Mouse (Mus musculus) midbrain, embryonic 12.5 days (tissue): ENCODE results near the gene Wiz. TPM values are rescaled to one million over a fixed set of nuclear protein-coding genes. Genes with fewer than 3 reads are reported as not detected.

Experiments used
- ATAC-seq: fragments of 200-750 bp; cut with Nextera tagmentation; 2 replicates; pipeline ENCODE4 v1.8.0; 2017; ENCODE audit warnings: low read depth, moderate TSS enrichment, moderate library complexity; ENCODE audit not compliant: low FRiP score
- H3K27ac ChIP-seq: fragments of 300-500 bp; sonication (generic); replicated peaks from 2 replicates; pipeline ENCODE4 v1.5.1; 2016; ENCODE audit warnings: mild to moderate bottlenecking
- H3K27me3 ChIP-seq: fragments of 300-500 bp; sonication (generic); 2 replicates; pipeline ENCODE4 v1.6.1; 2016; ENCODE audit warnings: mild to moderate bottlenecking
- H3K36me3 ChIP-seq: fragments of 300-500 bp; sonication (generic); 2 replicates; pipeline ENCODE4 v1.6.1; 2016
- H3K4me1 ChIP-seq: fragments of 300-500 bp; sonication (generic); 2 replicates; pipeline ENCODE4 v1.6.1; 2016
- H3K4me2 ChIP-seq: fragments of 300-500 bp; sonication (generic); replicated peaks from 2 replicates; pipeline ENCODE4 v1.6.1; 2016; ENCODE audit warnings: mild to moderate bottlenecking, moderate library complexity
- H3K4me3 ChIP-seq: fragments of 300-500 bp; sonication (generic); 2 replicates; pipeline ENCODE4 v1.5.1; 2016; ENCODE audit warnings: mild to moderate bottlenecking
- H3K9ac ChIP-seq: fragments of 300-500 bp; sonication (generic); replicated peaks from 2 replicates; pipeline ENCODE4 v1.6.1; 2016; ENCODE audit warnings: mild to moderate bottlenecking, moderate library complexity
- H3K9me3 ChIP-seq: fragments of 300-500 bp; sonication (generic); 2 replicates; pipeline ENCODE4 v1.6.1; 2016; ENCODE audit warnings: mild to moderate bottlenecking
- WGBS: fragments of 180-500 bp; shearing (Covaris S2); methylation state at CpG from one replicate; pipeline ENCODE4 v1.1.7; 2016; 5-methylcytosine and 5-hydroxymethylcytosine counted together
- microRNA-seq: library from miRNA; unstranded; fragments of <30 nt; microRNA quantifications from one replicate; pipeline ENCODE4, GENCODE M21; 2017
- polyA plus RNA-seq: library from polyadenylated mRNA; unstranded; fragments of >200 nt; fragmentation: Nextera tagmentation; extraction: Ambion mirVana; gene quantifications from 2 replicates; pipeline ENCODE4 v1.2.1, GENCODE M21; 2016

Wiz gene
- polyA plus RNA-seq, 1 experiment from 2014 or later, result 47.2 TPM

- no peaks in the 10 kb centered on the region for H3K9me3 ChIP-seq
- no peaks in the 10 kb centered on the region for H3K27me3 ChIP-seq
- no peak overlapping the region for H3K4me3 ChIP-seq
- ATAC-seq, result no peak
- no peak overlapping the region for H3K9ac ChIP-seq
- no peak overlapping the region for H3K27ac ChIP-seq
- peaks cover 65% of the 10 kb centered on the region for H3K36me3 ChIP-seq
- peaks cover 19% of the 10 kb centered on the region for H3K4me1 ChIP-seq
- no peak overlapping the region for H3K4me2 ChIP-seq
- whole genome bisulfite sequencing, result 95% methylated on average over 8 of the region's 8 CpGs
Observed at GRCm38 (mm10) chr17:32317032-32317431, 72.2 kb downstream of the Wiz start.

GRCm38 (mm10) chr17:32315560-32315959 is 73.7 kb downstream of the Wiz start:
- H3K9ac ChIP-seq, result no peak overlapping the region
- H3K9me3 ChIP-seq, result no peaks in the 10 kb centered on the region
- H3K27ac ChIP-seq, result no peak overlapping the region
- H3K36me3 ChIP-seq, result peaks cover 80% of the 10 kb centered on the region
- H3K27me3 ChIP-seq, result no peaks in the 10 kb centered on the region
- ATAC-seq, result no peak
- H3K4me2 ChIP-seq, result no peak overlapping the region
- no peak overlapping the region for H3K4me3 ChIP-seq
- H3K4me1 ChIP-seq, result peaks cover 16% of the 10 kb centered on the region
- WGBS, result 93% methylated on average over 5 of the region's 5 CpGs

- Histone ChIP-seq H3K36me3 (peaks cover 97% of the 10 kb centered on the region), H3K4me2 (no peak overlapping the region)
- no peak for ATAC-seq
Observed at GRCm38 (mm10) chr17:32313892-32314291, 75.3 kb downstream of the Wiz start.

GRCm38 (mm10) chr17:32312801-32313200 is 76.4 kb downstream of the Wiz start:
- Histone ChIP-seq H3K9me3 (no peaks in the 10 kb centered on the region), H3K4me2 (no peak overlapping the region), H3K36me3 (peaks cover 100% of the 10 kb centered on the region), H3K4me1 (0 out of 2 replicates have a peak, but pooled peaks cover 3% of the 10 kb centered on the region), H3K27me3 (no peaks in the 10 kb centered on the region), H3K4me3 (no peak overlapping the region), H3K9ac (no peak overlapping the region), H3K27ac (no peak overlapping the region)
- WGBS, result 94% methylated on average over 8 of the region's 8 CpGs
- no peak for ATAC-seq

More at GRCm38 (mm10) chr17:32313892-32314291, 75.3 kb downstream of the Wiz start:
- Histone ChIP-seq H3K4me3 (no peak overlapping the region), H3K27me3 (no peaks in the 10 kb centered on the region), H3K4me1 (peaks cover 6% of the 10 kb centered on the region; the same call in 1 of the 2 replicates), H3K27ac (no peak overlapping the region), H3K9me3 (no peaks in the 10 kb centered on the region), H3K9ac (no peak overlapping the region)
- 86% methylated on average over 5 of the region's 5 CpGs for WGBS

- WGBS, result 94% methylated on average over 4 of the region's 4 CpGs
- Histone ChIP-seq H3K9ac (no peak overlapping the region), H3K4me2 (no peak overlapping the region), H3K27ac (no peak overlapping the region), H3K36me3 (peaks cover 99% of the 10 kb centered on the region), H3K4me3 (no peak overlapping the region), H3K9me3 (no peaks in the 10 kb centered on the region), H3K4me1 (no peaks in the 10 kb centered on the region), H3K27me3 (no peaks in the 10 kb centered on the region)
- no peak for ATAC-seq
Observed at GRCm38 (mm10) chr17:32307963-32308362, 81.3 kb downstream of the Wiz start.

Small RNA genes within 50 kb of the gene (microRNA-seq; reads per million reads assigned to microRNA genes)
- not detected for gene Gm22201

Other genes starting within 250 kb of the Wiz start
- gene Notch3, start 222.6 kb downstream of the Wiz start, polyA plus RNA-seq, result 26.8 and 30.6 TPM in 2 replicates
- 0.37 TPM in 1 of 2 replicates, not detected in the other for gene Ephx3, start 199.9 kb downstream of the Wiz start, polyA plus RNA-seq
- 108 and 116 TPM in 2 replicates for gene Brd4, start 104.7 kb downstream of the Wiz start, polyA plus RNA-seq
- 140 and 151 TPM in 2 replicates for gene Akap8, start 68.2 kb downstream of the Wiz start, polyA plus RNA-seq
- 131 and 133 TPM in 2 replicates for gene Akap8l, start 38.8 kb downstream of the Wiz start, polyA plus RNA-seq
- gene Rasal3, start 14.1 kb upstream of the Wiz start, polyA plus RNA-seq, result 0.59 and 1.1 TPM in 2 replicates
- not detected in 2 replicates for gene Pglyrp2, start 34.7 kb upstream of the Wiz start, polyA plus RNA-seq
- gene Cyp4f39, start 63.3 kb upstream of the Wiz start, polyA plus RNA-seq, result 0.48 and 0.56 TPM in 2 replicates
- 11.4 and 11.7 TPM in 2 replicates for gene Cyp4f17, start 116.6 kb upstream of the Wiz start, polyA plus RNA-seq
- 16.7 and 19.9 TPM in 2 replicates for gene Cyp4f16, start 147.1 kb upstream of the Wiz start, polyA plus RNA-seq
- 1.1 TPM in 1 of 2 replicates, not detected in the other for gene Cyp4f37, start 231.9 kb upstream of the Wiz start, polyA plus RNA-seq